Mouse (Mus musculus): ENCODE results near the gene Ermp1.

Ermp1 gene

DNA sequence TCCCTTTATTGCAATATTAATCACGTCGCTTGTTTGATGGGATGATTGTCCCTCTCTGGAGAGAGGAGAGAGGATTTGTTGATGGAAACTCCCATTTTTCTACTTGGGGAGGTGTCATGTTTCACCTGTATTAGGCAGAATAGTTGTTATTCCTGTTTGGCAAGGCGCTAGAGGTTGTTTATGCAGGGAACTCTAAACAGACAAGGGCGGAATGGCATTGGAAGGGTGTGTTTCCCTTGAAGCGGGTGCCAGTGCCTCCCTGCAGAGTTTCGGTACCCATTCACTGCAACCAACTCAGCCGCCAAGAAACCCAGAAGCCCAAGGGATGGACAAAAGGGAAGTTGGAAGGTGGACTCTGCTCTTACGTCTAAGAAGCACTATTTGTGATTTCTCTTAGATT, 15.6 kb upstream of the Ermp1 start:
- no peak for DNase-seq (ENCODE audit: extremely low read depth, insufficient read length, low spot score)

DNA sequence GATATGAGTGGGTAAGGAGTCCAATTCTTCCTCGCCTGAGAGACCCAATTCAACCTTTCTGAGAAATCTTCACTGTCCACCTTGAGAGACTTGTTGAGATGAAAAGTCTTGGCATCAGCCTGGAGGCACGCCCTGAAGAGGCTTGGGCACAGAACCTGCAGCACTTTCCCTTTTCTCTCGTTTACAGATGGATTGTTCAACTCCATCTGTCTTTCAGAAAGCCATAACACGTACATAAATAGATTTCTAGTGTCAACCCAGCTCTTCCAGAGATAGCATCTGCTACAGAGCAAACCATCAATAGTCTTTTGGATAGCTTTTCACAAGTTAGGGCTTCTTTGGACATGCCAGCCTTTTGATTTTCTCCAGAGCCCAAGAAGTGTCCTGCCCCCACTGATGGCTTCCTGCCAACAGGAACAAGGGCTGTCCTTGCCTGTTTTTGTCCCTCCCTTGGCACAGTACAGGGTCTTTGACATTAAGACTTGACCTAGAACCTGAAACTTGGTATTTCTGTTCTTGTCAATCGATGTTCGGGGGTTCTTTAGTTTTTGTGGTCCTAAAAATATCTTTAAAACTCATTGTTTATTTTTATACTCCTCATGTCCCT, 13.9 kb upstream of the Ermp1 start:
- DNase-seq (ENCODE audit: extremely low read depth, insufficient read length, low spot score) = no peak

DNA sequence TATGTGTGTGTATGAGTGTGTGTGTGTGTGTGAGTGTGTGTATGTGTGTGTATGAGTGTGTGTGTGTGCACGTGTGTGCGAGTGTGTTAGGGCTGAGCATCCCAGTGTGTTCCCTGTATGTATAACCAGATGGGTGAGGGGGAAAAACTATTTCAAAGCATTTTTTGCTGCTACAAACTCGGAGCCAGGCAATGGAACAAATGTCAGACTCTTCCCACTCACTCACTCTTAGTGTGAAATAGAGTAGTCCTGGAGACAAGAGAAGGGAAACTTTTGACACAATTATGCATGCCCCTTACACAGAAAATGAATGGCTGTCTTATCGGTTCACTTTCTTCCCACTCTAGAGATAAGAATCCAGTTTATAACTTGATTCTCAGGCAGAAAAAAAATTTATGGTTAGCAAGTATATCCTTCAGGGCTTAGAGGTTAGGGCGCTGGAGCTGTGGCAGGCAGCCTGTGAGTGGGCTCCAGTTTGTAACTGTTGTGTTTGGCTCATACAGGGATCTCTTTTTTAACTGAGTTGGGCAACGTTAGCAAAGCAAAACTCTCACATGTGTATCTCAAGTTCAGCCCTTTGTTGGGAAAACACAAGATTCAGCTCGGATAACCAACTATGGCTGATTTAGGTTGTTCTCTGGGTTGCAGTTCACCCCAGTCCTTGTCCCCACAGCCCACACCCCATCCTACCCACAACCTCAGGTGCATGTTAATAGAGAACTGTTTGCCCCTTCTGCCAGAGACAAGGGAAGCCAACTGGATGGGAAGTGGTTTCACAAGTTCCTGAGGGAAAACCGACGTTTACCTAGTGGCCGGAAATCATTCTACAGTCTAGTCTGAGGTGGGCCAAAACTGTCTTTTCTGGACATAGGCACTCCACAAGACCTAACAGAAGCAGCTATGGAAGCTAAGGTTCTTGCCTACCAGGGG, 12.9 kb upstream of the Ermp1 start:
- DNase-seq (ENCODE audit: extremely low read depth, insufficient read length, low spot score) = no peak

DNA sequence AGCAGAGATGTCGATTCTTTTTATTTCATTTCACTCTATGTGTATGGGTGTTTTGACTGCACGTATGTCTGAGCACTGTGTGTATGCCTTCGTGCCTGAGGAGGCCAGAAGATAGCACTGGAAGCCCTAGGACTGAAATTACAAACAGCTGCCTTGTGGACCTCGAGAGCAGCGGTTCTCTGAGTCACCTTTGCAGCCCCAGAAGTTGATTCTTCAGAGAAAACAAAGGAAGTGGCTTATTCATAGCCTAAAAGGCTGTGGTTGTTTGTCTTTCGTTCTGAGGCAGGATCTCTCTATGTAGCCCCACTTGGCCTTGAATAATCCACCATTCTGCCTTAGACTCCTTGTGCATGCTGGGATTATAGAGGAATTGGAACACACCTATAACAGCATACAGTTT, 11.5 kb upstream of the Ermp1 start:
- DNase-seq (ENCODE audit: extremely low read depth, insufficient read length, low spot score) = no peak

GRCm38 (mm10) chr19:29658836-29659235, 10.6 kb upstream of the Ermp1 start:
- no peak for DNase-seq (ENCODE audit: extremely low read depth, insufficient read length, low spot score)

GRCm38 (mm10) chr19:29657558-29657957, 9.3 kb upstream of the Ermp1 start:
- DNase-seq (ENCODE audit: extremely low read depth, insufficient read length, low spot score) = no peak

GRCm38 (mm10) chr19:29657033-29657432, 8.8 kb upstream of the Ermp1 start:
- no peak for DNase-seq (ENCODE audit: extremely low read depth, insufficient read length, low spot score)

- DNase-seq (ENCODE audit: extremely low read depth, insufficient read length, low spot score) = peak; percentile 28
These were observed 8.4 kb upstream of the Ermp1 start for GRCm38 (mm10) chr19:29656620-29657019.

- DNase-seq (ENCODE audit: extremely low read depth, insufficient read length, low spot score) = no peak
These were observed 7.8 kb upstream of the Ermp1 start for GRCm38 (mm10) chr19:29656029-29656428.

GRCm38 (mm10) chr19:29655148-29655547, 6.9 kb upstream of the Ermp1 start:
- no peak for DNase-seq (ENCODE audit: extremely low read depth, insufficient read length, low spot score)

DNA sequence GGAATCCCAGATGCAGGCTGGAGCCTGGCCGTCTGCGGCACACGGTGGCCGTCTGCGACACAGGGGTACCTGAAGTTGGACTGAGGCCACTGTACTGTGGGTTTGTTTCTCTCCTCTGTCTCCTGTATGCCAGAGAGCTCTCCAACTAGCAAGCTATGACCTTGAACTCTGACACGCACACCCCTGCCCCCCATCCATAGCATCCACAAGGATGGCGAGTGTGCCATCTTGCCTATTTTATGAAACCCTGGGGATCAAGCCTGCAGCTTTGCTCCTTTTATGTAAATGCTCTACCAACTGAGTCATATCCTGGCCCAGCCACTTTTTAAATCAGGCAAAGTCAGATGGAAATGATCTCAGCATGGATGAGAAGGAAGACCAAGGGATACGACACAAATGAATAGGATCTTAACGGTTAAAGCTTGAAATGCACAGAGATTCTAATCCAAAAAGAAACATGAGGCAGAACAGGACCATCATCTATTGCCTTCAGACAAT, 5.6 kb upstream of the Ermp1 start:
- DNase-seq (ENCODE audit: extremely low read depth, insufficient read length, low spot score) = peak; percentile 31

- DNase-seq (ENCODE audit: extremely low read depth, insufficient read length, low spot score) = no peak
These were observed 1.5 kb upstream of the Ermp1 start for GRCm38 (mm10) chr19:29649683-29650082.

- DNase-seq (ENCODE audit: extremely low read depth, insufficient read length, low spot score) = no peak
These were observed 317 bp upstream of the Ermp1 start for GRCm38 (mm10) chr19:29648550-29648914.

GRCm38 (mm10) chr19:29644747-29645146, 3.5 kb downstream of the Ermp1 start:
- DNase-seq (ENCODE audit: extremely low read depth, insufficient read length, low spot score) = peak; percentile 46

DNA sequence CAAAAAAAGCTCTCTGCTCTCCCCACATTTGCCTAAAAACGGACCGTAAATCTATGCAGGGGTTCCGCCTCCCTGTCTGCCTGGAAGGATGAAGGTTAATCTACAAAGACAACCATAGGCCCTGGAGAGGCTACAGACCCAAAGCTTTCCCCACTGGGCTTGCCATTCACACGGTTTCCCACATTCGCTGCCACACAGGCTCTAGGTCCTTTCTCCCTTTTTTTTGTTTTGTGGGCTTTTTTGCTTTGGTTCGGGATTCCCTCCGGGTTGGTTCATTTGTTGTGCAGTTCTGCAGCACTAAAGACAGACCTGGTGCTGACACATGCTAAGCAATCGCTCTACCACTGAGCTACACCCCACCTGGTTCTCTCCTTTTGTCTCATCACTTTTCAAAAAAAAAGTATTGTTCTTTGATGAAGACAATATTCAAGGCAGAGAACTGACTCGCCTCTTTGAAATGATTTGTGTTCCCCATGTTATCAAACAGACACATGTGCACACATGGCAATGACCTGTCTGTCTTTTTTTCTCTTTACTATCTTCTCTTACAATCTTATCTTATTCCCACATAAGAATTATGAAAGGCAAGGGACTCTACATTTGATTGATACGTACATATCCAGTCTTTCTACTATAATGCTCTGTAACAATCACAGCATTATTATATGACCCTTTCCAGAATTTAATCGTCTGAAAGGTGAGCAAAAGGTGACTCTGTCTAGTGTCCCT, 4.9 kb downstream of the Ermp1 start:
- no peak for DNase-seq (ENCODE audit: extremely low read depth, insufficient read length, low spot score)

DNA sequence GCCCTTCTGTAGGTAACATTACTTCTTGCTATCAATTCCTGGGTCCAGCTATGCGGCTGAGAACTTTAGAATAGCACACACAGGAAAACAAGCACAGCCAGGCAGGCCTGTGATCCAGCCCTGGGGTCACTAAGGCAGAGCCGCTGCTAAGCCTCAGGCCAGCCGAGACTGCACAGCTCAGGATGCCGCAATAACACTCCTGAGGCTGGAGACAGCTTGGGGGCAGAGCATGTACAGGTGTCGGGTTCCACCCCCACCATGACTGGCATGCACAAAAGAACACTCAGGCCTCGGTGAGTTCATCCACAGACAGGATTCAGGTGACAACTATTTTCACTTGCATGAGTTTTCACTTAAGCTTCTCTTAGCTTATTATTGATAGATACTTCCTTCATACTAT, 6.0 kb downstream of the Ermp1 start:
- DNase-seq (ENCODE audit: extremely low read depth, insufficient read length, low spot score) = peak; percentile 18

DNA sequence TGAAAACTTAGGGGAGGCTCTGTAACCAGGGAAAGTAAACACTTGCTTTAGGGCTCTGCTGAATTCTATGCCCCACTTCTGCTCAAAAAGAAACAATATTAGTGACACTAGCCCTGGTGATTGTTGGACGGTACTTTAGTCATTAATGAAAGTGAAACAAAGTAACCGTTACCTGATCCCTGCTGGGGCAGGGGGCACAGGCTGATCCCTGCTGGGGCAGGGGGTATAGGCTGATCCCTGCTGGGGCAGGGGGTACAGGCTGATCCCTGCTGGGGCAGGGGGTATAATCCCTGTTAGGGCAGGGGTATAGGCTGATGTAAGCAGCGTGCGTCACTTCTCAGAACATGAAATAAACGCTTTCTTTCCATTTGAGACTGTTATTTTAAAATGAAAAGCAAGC, 6.7 kb downstream of the Ermp1 start:
- DNase-seq (ENCODE audit: extremely low read depth, insufficient read length, low spot score) = no peak

DNA sequence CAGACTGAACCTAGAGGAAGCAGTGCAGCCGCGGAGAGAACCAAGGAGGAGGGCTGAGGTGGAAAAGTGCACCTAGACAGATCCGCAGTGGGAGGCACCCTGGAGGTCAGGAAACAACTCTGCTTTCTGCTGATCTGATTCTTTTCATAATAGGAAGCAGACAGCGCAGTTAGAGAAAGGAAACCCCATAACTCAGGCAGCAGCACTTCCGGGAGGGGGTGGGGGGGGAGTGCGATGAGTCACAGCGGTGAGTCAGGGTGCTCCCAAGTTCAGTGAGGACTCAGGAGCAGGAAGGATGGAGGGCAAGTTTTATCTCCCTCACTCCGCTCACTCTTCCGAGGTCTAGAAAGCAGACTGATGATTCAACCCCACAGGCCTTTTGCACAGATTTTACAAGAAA, 7.2 kb downstream of the Ermp1 start:
- peak; percentile 75 for DNase-seq (ENCODE audit: extremely low read depth, insufficient read length, low spot score)

DNA sequence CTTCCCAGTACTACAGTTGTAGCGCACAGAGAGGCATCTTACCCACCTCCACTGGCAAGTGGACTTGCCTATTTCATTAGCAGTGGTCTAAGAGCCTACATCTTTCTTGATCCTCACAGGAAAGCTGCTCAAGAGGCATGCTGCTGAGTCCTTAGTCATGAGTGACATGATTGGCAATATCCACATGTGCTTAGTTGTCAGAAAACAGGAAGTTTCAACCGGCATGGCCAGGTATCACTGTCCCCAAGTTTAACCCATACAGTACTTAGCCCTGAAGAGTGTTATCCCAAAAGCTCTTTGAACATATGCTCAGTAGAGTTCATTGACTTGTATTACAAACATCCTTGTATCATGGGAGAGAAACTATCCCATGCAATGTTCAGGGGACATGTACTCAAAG, 36.1 kb downstream of the Ermp1 start:
- no peak for DNase-seq (ENCODE audit: extremely low read depth, insufficient read length, low spot score)

- DNase-seq (ENCODE audit: extremely low read depth, insufficient read length, low spot score) = no peak
These were observed 37.3 kb downstream of the Ermp1 start for GRCm38 (mm10) chr19:29610907-29611306.

DNA sequence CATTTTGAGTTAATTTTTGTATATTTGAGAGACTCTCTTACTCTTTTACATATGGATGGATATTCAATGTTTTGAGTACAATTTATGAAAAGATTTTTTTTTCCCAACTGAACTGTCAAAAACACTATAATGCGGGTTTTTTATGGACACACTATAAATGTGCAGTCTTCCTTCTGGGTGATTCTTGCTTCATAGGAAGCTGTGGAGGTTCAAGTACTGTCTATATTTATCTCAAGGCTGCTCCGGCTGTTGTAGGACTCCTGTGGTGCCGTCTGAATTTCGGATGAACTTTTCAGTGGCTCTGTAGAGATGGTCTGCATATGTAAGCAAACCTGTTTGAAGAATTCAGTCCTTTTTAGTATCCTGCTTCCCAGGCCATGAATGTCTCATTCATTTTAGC, 40.0 kb downstream of the Ermp1 start:
- no peak for DNase-seq (ENCODE audit: extremely low read depth, insufficient read length, low spot score)
